Mouse (Mus musculus) liver, postnatal 0 days (tissue): ENCODE data around the gene Tspear.
"Not testable (repeated sequence)": the region's sequence is repeated elsewhere in the genome, so short reads cannot be mapped to it uniquely, and the experiment has no call there.

Experiments
- CTCF ChIP-seq: sonication (generic); IDR thresholded peaks from 2 replicates; pipeline ENCODE4 v1.5.1; 2016; ENCODE audit warnings: antibody characterized with exemption, low read depth
- EP300 ChIP-seq: IDR thresholded peaks from 2 replicates; pipeline ENCODE4 v1.6.1; 2016; ENCODE audit warnings: antibody characterized with exemption, low read depth, mild to moderate bottlenecking

DNA sequence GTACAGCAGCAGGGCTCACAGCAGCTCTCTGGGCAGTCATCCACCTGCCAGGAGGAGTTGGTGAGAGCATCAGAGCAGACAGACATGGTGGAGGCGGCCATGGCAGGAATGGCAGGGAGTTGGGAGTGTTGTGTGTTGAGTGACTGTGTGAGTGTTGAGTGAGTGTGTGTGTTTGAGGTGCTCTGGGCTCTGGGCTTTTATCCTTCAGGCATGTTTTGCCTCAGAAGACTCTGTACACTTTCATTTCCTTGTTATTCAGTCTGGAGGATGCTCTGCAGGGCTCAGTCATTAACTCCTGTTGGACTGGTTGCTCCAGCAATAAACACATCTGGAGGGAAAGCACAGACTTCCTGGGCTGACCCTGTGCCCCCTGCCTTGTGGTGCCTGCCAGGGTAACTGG lies 73.2 kb downstream of the Tspear start, which contains the start of gene Gm3233:
- not testable (repeated sequence) for TF ChIP-seq EP300, CTCF
